Mouse (Mus musculus) liver, embryonic 14.5 days (tissue): ENCODE measurements at regions not wholly inside any gene's neighbourhood (a gene's known extent, or its start where the extent isn't known, plus 50 kb on each side); places are given as distances from the start of the nearest gene placed in this dataset.

Source experiments
- CTCF ChIP-seq: IDR thresholded peaks from 2 replicates; pipeline ENCODE4 v1.5.1; 2016; ENCODE audit warnings: antibody characterized with exemption, low read depth, control low read depth
- EP300 ChIP-seq: IDR thresholded peaks from 2 replicates; pipeline ENCODE4 v1.6.1; 2016; ENCODE audit warnings: antibody characterized with exemption, low read depth

GRCm38 (mm10) chr9:122521569-122521968 is 170.2 kb downstream of the Abhd5 start:
- TF ChIP-seq CTCF (no peak), EP300 (no peak)
